Mouse (Mus musculus) megakaryocyte-erythroid progenitor cell, adult 5 weeks (primary cell): ENCODE results near the gene Prr30. TPM values are rescaled to one million over a fixed set of nuclear protein-coding genes. Genes with fewer than 3 reads are reported as not detected.

ENCODE experiments used
- polyA plus RNA-seq: library from polyadenylated mRNA; stranded (reverse); fragments of >175 nt; gene quantifications from 2 replicates; pipeline ENCODE4 v1.2.3, GENCODE M21; 2012

Prr30 gene
- polyA plus RNA-seq: not detected in 2 replicates

GRCm38 (mm10) chr14:101200230-101200629 is at the start of gene Prr30:
Gene Prr30, minus strand, starts transcription at chr14:101200330.

